Mouse (Mus musculus): ENCODE results near the gene Triobp.

DNA sequence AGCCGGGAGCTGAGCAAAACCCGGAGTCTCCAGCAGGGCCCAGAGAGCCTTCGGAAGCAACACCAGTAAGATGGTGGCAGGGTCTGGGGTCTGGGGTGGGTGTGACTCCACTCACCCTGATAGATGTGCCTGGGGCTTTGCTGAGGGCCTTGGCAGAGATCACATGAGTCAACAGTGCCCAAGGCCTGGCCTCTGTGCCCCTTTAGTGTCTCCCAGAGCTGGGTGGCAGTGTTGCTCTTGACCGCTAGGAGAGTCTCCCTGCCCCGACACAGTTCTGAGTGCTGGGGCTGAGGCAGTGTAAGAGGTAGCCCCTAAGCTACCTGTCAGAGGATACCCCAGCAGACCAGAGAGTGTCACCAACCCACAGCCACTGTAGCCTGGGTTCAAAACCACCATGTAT is 54.0 kb downstream of the Triobp start:
- TF ChIP-seq GATA1 (IDR thresholded peaks at IDR 0.05; ENCODE audit: borderline replicate concordance, low read length) (no peak), FLI1 (IDR thresholded peaks at IDR 0.05; ENCODE audit: low read length) (no peak)

Data from megakaryocyte, embryonic 14.5 days (primary cell).